ENCODE assay signal across 27 mouse cellular contexts in the genomic region with DNA sequence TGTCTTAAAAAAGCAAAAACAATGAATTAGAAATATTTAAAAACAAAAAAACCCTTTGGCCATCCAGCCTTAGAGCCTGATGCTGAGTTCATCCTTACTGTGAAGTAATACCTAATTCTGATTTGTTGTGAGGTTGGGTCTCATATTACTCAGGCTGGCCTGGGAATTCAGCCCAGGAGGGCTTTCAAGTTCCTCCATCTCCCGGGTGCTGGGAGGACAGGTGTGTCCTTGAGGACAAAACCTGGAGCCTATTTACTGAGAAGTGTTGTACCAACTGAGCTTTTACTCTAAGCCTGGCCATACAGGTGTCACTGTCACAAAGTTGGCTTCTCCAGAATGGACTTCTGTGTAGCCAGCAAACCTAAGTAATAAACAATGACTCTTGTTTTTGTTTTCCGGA. TPM values are rescaled to one million over a fixed set of nuclear protein-coding genes. Genes with fewer than 3 reads are reported as not detected.
A peak's percentile ranks its signal among the peaks of the same experiment; 100 is the strongest.
DNase-seq lines count a peak whose midpoint lies in the region; ATAC-seq and TF ChIP-seq lines count a peak whose summit lies in the region.
"Had no signal": no experiment of that assay in that cellular context is flagged by ENCODE, and none has a peak within 500 bp of the region (broad histone marks: within the 10 kb centered on the region; RNA-seq: fewer than 3 reads in every experiment).

No protein-coding gene starts in this region.

- DNase-seq in embryonic facial prominence, embryonic 14.5 days (ENCODE audit: low spot score) = peak; percentile 18
- DNase-seq in embryonic facial prominence, embryonic 10.5 days (ENCODE audit: low spot score) = no peak
- no peak for DNase-seq in heart, postnatal 36 days
- peak; percentile 28 for DNase-seq in R1 (ENCODE audit: low read depth, low spot score)
- no peak for DNase-seq in lung, postnatal 0 days (ENCODE audit: low spot score)
- no peak for DNase-seq in frontal cortex, postnatal 36 days (ENCODE audit: low spot score in 2 of 2)
- DNase-seq: adrenal gland, adult 8-10 months; cerebellum, adult 8-10 months; cerebellum, postnatal 25 days; heart, postnatal 10 days; kidney, postnatal 36 days; lung, postnatal 36 days; thymus, postnatal 4 days had no signal

- H3K4me1 ChIP-seq in embryonic facial prominence, embryonic 14.5 days (ENCODE audit: control insufficient read depth, insufficient read depth, low read length) = 0 out of 2 replicates have a peak, but pooled peaks cover 4% of the 10 kb centered on the region
- H3K4me1 ChIP-seq in embryonic facial prominence, embryonic 10.5 days = peaks cover 8% of the 10 kb centered on the region; the same call in 1 of the 2 replicates
- peaks cover 11% of the 10 kb centered on the region for H3K4me1 ChIP-seq in heart, embryonic 16.5 days (ENCODE audit: control insufficient read depth, insufficient read depth, low read length)
- no peaks in the 10 kb centered on the region for H3K4me1 ChIP-seq in ES-Bruce4 (ENCODE audit: control insufficient read depth, insufficient read depth, low read length)
- 0 out of 2 replicates have a peak, but pooled peaks cover 9% of the 10 kb centered on the region for H3K4me1 ChIP-seq in lung, postnatal 0 days (ENCODE audit: insufficient read depth, low read depth, low read length)

- peaks cover 53% of the 10 kb centered on the region for H3K36me3 ChIP-seq in embryonic facial prominence, embryonic 14.5 days (ENCODE audit: control insufficient read depth, insufficient read depth, low read length)
- peaks cover 62% of the 10 kb centered on the region for H3K36me3 ChIP-seq in embryonic facial prominence, embryonic 10.5 days (replicated peaks)
- H3K36me3 ChIP-seq in heart, embryonic 16.5 days (ENCODE audit: control insufficient read depth, insufficient read depth) = peaks cover 26% of the 10 kb centered on the region
- H3K36me3 ChIP-seq in ES-Bruce4 (ENCODE audit: control insufficient read depth, insufficient read depth, low read length, poor library complexity, severe bottlenecking) = peaks cover 34% of the 10 kb centered on the region
- peaks cover 13% of the 10 kb centered on the region; the same call in 1 of the 2 replicates for H3K36me3 ChIP-seq in lung, postnatal 0 days (ENCODE audit: insufficient read depth, low read length)

- 47% methylated on average over 2 of the region's 2 CpGs for WGBS in embryonic facial prominence, embryonic 14.5 days
- WGBS in embryonic facial prominence, embryonic 10.5 days = 62% methylated on average over 2 of the region's 2 CpGs
- 64% methylated on average over 2 of the region's 2 CpGs for WGBS in heart, embryonic 16.5 days
- 53% methylated on average over 2 of the region's 2 CpGs for WGBS in lung, postnatal 0 days

- H3K27me3 ChIP-seq in embryonic facial prominence, embryonic 14.5 days (replicated peaks; ENCODE audit: control insufficient read depth, insufficient read depth, low read length) = no peaks in the 10 kb centered on the region
- no peaks in the 10 kb centered on the region for H3K27me3 ChIP-seq in embryonic facial prominence, embryonic 10.5 days (replicated peaks; ENCODE audit: low read depth, poor library complexity, severe bottlenecking)
- no peaks in the 10 kb centered on the region for H3K27me3 ChIP-seq in heart, embryonic 16.5 days (ENCODE audit: control insufficient read depth, insufficient read depth, low read length)
- H3K27me3 ChIP-seq in ES-Bruce4 (ENCODE audit: control insufficient read depth, insufficient read depth, low read length, poor library complexity, severe bottlenecking) = no peaks in the 10 kb centered on the region
- no peaks in the 10 kb centered on the region for H3K27me3 ChIP-seq in lung, postnatal 0 days (replicated peaks; ENCODE audit: insufficient read depth, low read length)
- H3K27me3 ChIP-seq: hindbrain, embryonic 12.5 days; limb, embryonic 15.5 days; neural tube, embryonic 13.5 days had no signal

- intact Hi-C loops in heart, postnatal 36 days (cut with DNase I) = loop anchor here (5.0 to 10.0 kb wide), 2 partner anchors 60 to 638 kb away; a partner anchor contains a TSS

- H3K9ac ChIP-seq in embryonic facial prominence, embryonic 14.5 days (ENCODE audit: low read depth, low read length) = no peak overlapping the region
- H3K9ac ChIP-seq in heart, embryonic 16.5 days (ENCODE audit: low read length) = no peak overlapping the region
- no peak overlapping the region for H3K9ac ChIP-seq in ES-Bruce4 (ENCODE audit: low read depth, poor library complexity, severe bottlenecking)
- no peak overlapping the region for H3K9ac ChIP-seq in lung, postnatal 0 days (replicated peaks; ENCODE audit: low read depth)
- H3K9ac ChIP-seq: heart, embryonic 12.5 days; hindbrain, embryonic 12.5 days; limb, embryonic 15.5 days; liver, embryonic 15.5 days; lung, embryonic 14.5 days; midbrain, embryonic 12.5 days; neural tube, embryonic 13.5 days had no signal

- no peak for TF ChIP-seq POLR2A in ES-Bruce4 (IDR thresholded peaks at IDR 0.05; ENCODE audit: insufficient read depth, low read length)

- no peak for TF ChIP-seq CTCF in ES-Bruce4 (IDR thresholded peaks at IDR 0.05; ENCODE audit: low read depth, low read length)
- TF ChIP-seq CTCF in lung, postnatal 0 days (IDR thresholded peaks at IDR 0.05) = no peak

- no peak; the same call in 1 of the 2 replicates for ATAC-seq in embryonic facial prominence, embryonic 14.5 days (ENCODE audit: low read depth)
- ATAC-seq in heart, embryonic 16.5 days (replicated peaks; ENCODE audit: extremely low read depth, insufficient read depth, low FRiP score) = no peak
- no peak for ATAC-seq in lung, postnatal 0 days
- ATAC-seq: forebrain, embryonic 14.5 days; intestine, embryonic 16.5 days had no signal

- H3K4me2 ChIP-seq in embryonic facial prominence, embryonic 14.5 days (ENCODE audit: low read depth, low read length) = no peak overlapping the region
- no peak overlapping the region for H3K4me2 ChIP-seq in heart, embryonic 16.5 days (ENCODE audit: low read depth, low read length)
- H3K4me2 ChIP-seq in lung, postnatal 0 days (replicated peaks; ENCODE audit: low read depth, low read length) = no peak overlapping the region
- H3K4me2 ChIP-seq: heart, embryonic 12.5 days; hindbrain, embryonic 12.5 days; limb, embryonic 15.5 days; liver, embryonic 15.5 days; lung, embryonic 14.5 days; midbrain, embryonic 12.5 days; neural tube, embryonic 13.5 days had no signal

- no peak overlapping the region for H3K4me3 ChIP-seq in embryonic facial prominence, embryonic 14.5 days (ENCODE audit: low read depth, low read length)
- H3K4me3 ChIP-seq in embryonic facial prominence, embryonic 10.5 days = no peak overlapping the region
- H3K4me3 ChIP-seq in heart, embryonic 16.5 days (ENCODE audit: low read length) = no peak overlapping the region
- H3K4me3 ChIP-seq in ES-Bruce4 (ENCODE audit: low read depth, low read length) = no peak overlapping the region
- H3K4me3 ChIP-seq in lung, postnatal 0 days (ENCODE audit: low read depth, low read length) = no peak overlapping the region
- H3K4me3 ChIP-seq: heart, embryonic 12.5 days; hindbrain, embryonic 12.5 days; layer of hippocampus, adult 2 months; limb, embryonic 15.5 days; liver, embryonic 15.5 days; megakaryocyte, embryonic 14.5 days; midbrain, embryonic 12.5 days; neural tube, embryonic 13.5 days had no signal

- no peak for TF ChIP-seq EP300 in ES-Bruce4 (IDR thresholded peaks at IDR 0.05; ENCODE audit: insufficient read depth, low read depth, low read length)
- TF ChIP-seq EP300 in lung, postnatal 0 days (IDR thresholded peaks at IDR 0.05) = no peak

- no peak overlapping the region for H3K27ac ChIP-seq in embryonic facial prominence, embryonic 14.5 days (replicated peaks; ENCODE audit: low read depth, low read length)
- no peak overlapping the region for H3K27ac ChIP-seq in embryonic facial prominence, embryonic 10.5 days (replicated peaks)
- H3K27ac ChIP-seq in heart, embryonic 16.5 days (ENCODE audit: low read length) = peak overlapping the region; percentile 3; the same call in 1 of the 2 replicates
- peak overlapping the region; percentile 60; the same call in 1 of the 2 replicates for H3K27ac ChIP-seq in ES-Bruce4 (ENCODE audit: insufficient read depth, low read length)
- H3K27ac ChIP-seq in lung, postnatal 0 days (ENCODE audit: low read length) = no peak overlapping the region
- H3K27ac ChIP-seq: hindbrain, embryonic 12.5 days; limb, embryonic 15.5 days; liver, embryonic 15.5 days; midbrain, embryonic 12.5 days; neural tube, embryonic 13.5 days had no signal

- H3K9me3 ChIP-seq in embryonic facial prominence, embryonic 14.5 days (ENCODE audit: control insufficient read depth, low read length) = no peaks in the 10 kb centered on the region
- no peaks in the 10 kb centered on the region for H3K9me3 ChIP-seq in embryonic facial prominence, embryonic 10.5 days
- no peaks in the 10 kb centered on the region for H3K9me3 ChIP-seq in heart, embryonic 16.5 days (replicated peaks; ENCODE audit: control insufficient read depth, low read length)
- H3K9me3 ChIP-seq in ES-Bruce4 (replicated peaks; ENCODE audit: control insufficient read depth, insufficient read depth, low read length, poor library complexity, severe bottlenecking) = no peaks in the 10 kb centered on the region
- no peaks in the 10 kb centered on the region for H3K9me3 ChIP-seq in lung, postnatal 0 days (ENCODE audit: low read length)
- H3K9me3 ChIP-seq: heart, embryonic 12.5 days; hindbrain, embryonic 12.5 days; limb, embryonic 15.5 days; liver, embryonic 15.5 days; megakaryocyte, embryonic 14.5 days; midbrain, embryonic 12.5 days; neural tube, embryonic 13.5 days had no signal

RNA-seq across cellular contexts. Expression of a gene that starts 28.8 kb away (rescaled TPM):
- 1.2 and 1.7 TPM in 2 replicates for polyA plus RNA-seq in embryonic facial prominence, embryonic 14.5 days (2014; fragmentation: Nextera tagmentation; extraction: Ambion mirVana)
- 0.22 and 0.28 TPM in 2 replicates for polyA plus RNA-seq in embryonic facial prominence, embryonic 10.5 days (2016; fragmentation: Nextera tagmentation; extraction: Ambion mirVana)
- 0.16 and 0.18 TPM in 2 replicates for polyA plus RNA-seq in heart, embryonic 16.5 days (2015; fragmentation: Nextera tagmentation; extraction: Ambion mirVana)
- total RNA-seq in heart, postnatal 36 days (2021) = under 1 TPM; 0.46 to 0.61 TPM
- 0.15 and 0.22 TPM in 2 replicates for polyA plus RNA-seq in ES-Bruce4 (2011; ENCODE audit: insufficient read depth, insufficient read length, low read depth, missing spikeins)
- 0.06 and 0.10 TPM in 2 replicates for polyA plus RNA-seq in lung, postnatal 0 days (2015; fragmentation: Nextera tagmentation; extraction: Ambion mirVana)
- total RNA-seq: granulocyte monocyte progenitor cell, adult 5-6 weeks had no signal

RNA-seq across cellular contexts. Expression of a gene that starts 34.3 kb away (rescaled TPM):
- polyA plus RNA-seq in embryonic facial prominence, embryonic 14.5 days (2014; fragmentation: Nextera tagmentation; extraction: Ambion mirVana) = 788 and 838 TPM in 2 replicates
- 1,280 and 1,286 TPM in 2 replicates for polyA plus RNA-seq in embryonic facial prominence, embryonic 10.5 days (2016; fragmentation: Nextera tagmentation; extraction: Ambion mirVana)
- 646 and 689 TPM in 2 replicates for polyA plus RNA-seq in heart, embryonic 16.5 days (2015; fragmentation: Nextera tagmentation; extraction: Ambion mirVana)
- total RNA-seq in heart, postnatal 36 days (2021) = 100 to 1,000 TPM; 561 to 563 TPM
- 1,329 and 1,367 TPM in 2 replicates for polyA plus RNA-seq in ES-Bruce4 (2011; ENCODE audit: insufficient read depth, insufficient read length, low read depth, missing spikeins)
- polyA plus RNA-seq in lung, postnatal 0 days (2015; fragmentation: Nextera tagmentation; extraction: Ambion mirVana) = 453 and 499 TPM in 2 replicates

Comparison
In these comparisons a context has a peak if more than half of its experiments do, and no peak if none do; other contexts are left out.
1. DNase-seq: peak in embryonic facial prominence, embryonic 14.5 days (single experiment) and R1 (single experiment); none in embryonic facial prominence, embryonic 10.5 days (single experiment), heart, postnatal 36 days (0 of 2), lung, postnatal 0 days (single experiment) and frontal cortex, postnatal 36 days (0 of 2).
2. H3K27ac ChIP-seq: peak in heart, embryonic 16.5 days (single experiment) and ES-Bruce4 (single experiment); none in embryonic facial prominence, embryonic 14.5 days (single experiment), embryonic facial prominence, embryonic 10.5 days (single experiment) and lung, postnatal 0 days (single experiment).